Mouse (Mus musculus): ENCODE data around the gene Ube2o. TPM values are rescaled to one million over a fixed set of nuclear protein-coding genes. Genes with fewer than 3 reads are reported as not detected.
A peak's percentile ranks its signal among the peaks of the same experiment; 100 is the strongest.
"Not testable (repeated sequence)": the region's sequence is repeated elsewhere in the genome, so short reads cannot be mapped to it uniquely, and the experiment has no call there.

Ube2o gene
- polyA plus RNA-seq, 1 experiment from 2014 or later: 19.9 TPM

DNA sequence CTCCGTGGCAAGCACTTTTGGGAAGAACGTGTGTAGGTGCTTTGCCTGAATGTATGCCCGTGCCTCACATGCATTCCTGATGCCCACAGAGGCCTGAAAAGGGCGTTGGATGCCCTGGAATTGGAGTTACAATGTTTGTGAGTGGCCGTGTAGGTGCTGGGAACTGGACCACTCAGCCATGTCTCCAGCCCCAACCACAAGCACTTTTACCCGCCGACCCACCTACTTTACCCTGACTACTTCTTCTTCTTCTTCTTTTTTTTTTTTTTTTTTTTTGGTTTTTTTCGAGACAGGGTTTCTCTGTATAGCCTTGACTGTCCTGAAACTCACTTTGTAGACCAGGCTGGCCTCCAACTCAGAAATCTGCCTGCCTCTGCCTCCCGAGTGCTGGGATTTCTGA is 29.9 kb upstream of the Ube2o start:
- H3K4me3 ChIP-seq; H3K27me3 ChIP-seq; H3K36me3 ChIP-seq; H3K4me1 ChIP-seq; H3K27ac ChIP-seq; H3K9ac ChIP-seq; H3K9me3 ChIP-seq; H3K4me2 ChIP-seq (replicated peaks); ATAC-seq (ENCODE audit: insufficient number of reproducible peaks, insufficient read depth, low FRiP score, low TSS enrichment): not testable (repeated sequence)
- 89% methylated on average over 9 of the region's 9 CpGs for WGBS

DNA sequence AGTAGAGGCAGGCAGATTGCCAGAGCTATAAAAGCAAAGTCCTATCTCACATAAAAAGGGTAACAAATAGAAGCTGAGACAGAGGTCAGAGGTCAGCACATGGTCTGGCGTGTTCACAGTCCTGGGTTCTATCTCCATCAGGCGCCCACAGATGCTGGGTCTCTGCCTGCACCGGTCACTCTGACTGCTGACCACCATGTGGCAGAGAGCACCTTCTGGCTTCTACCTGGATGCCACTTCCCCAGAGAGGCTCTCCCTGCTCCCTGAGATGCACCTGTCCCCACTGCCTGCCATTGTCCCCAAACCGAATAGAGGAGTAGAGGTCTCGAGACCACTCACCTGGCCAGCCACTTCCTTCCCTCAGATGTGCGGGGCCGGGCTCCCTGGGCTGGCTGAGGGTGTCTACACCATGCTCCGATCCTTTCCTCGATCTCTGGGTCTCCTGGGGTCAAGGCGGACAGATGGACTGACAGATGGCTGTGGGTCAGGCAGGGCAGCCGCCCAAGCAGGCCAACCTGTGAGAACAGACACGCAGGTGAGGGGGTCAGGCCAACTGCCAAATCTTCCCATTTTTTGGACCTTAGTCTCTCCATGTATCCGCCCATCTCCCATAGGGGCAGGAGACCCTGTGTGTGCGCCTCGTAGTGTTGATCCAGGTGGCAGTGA is 28.9 kb upstream of the Ube2o start:
- Histone ChIP-seq H3K27me3 (no peaks in the 10 kb centered on the region), H3K36me3 (0 out of 2 replicates have a peak, but pooled peaks cover 2% of the 10 kb centered on the region), H3K4me3 (no peak overlapping the region), H3K4me2 (replicated peaks) (no peak overlapping the region), H3K9ac (no peak overlapping the region), H3K4me1 (no peaks in the 10 kb centered on the region), H3K27ac (no peak overlapping the region), H3K9me3 (no peaks in the 10 kb centered on the region)
- 83% methylated on average over 15 of the region's 15 CpGs for whole genome bisulfite sequencing
- ATAC-seq (ENCODE audit: insufficient number of reproducible peaks, insufficient read depth, low FRiP score, low TSS enrichment): no peak

- Histone ChIP-seq H3K4me3 (no peak overlapping the region), H3K36me3 (0 out of 2 replicates have a peak, but pooled peaks cover 4% of the 10 kb centered on the region), H3K27me3 (no peaks in the 10 kb centered on the region), H3K9me3 (no peaks in the 10 kb centered on the region), H3K4me2 (replicated peaks) (no peak overlapping the region), H3K27ac (no peak overlapping the region), H3K4me1 (no peaks in the 10 kb centered on the region), H3K9ac (no peak overlapping the region)
- ATAC-seq (ENCODE audit: insufficient number of reproducible peaks, insufficient read depth, low FRiP score, low TSS enrichment): no peak
- 87% methylated on average over 3 of the region's 3 CpGs for WGBS
These were observed 26.5 kb upstream of the Ube2o start for GRCm38 (mm10) chr11:116607717-116608116.

DNA sequence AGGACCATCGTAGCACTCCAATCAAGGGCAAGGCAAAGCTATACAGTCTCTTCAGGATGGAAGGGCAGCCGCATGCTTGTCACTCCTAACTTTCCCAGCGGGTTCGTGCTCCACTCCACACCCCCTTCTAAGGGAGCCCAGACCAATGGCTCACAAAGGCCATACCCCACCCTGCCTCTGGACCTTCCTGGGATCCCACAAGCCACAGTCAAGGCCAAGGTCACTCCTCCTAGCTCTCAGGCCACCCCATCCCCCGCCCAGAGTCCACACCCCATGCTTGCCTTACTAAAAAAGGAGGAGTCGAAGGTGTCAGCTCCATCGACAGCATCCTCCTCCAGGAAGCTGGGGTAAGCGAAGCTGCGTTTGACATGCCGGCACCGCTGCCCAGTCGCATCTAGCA is 22.9 kb upstream of the Ube2o start:
- Histone ChIP-seq H3K9ac (no peak overlapping the region), H3K9me3 (no peaks in the 10 kb centered on the region), H3K27me3 (no peaks in the 10 kb centered on the region), H3K4me2 (replicated peaks) (no peak overlapping the region), H3K4me3 (no peak overlapping the region), H3K4me1 (no peaks in the 10 kb centered on the region), H3K36me3 (0 out of 2 replicates have a peak, but pooled peaks cover 10% of the 10 kb centered on the region), H3K27ac (no peak overlapping the region)
- 87% methylated on average over 12 of the region's 12 CpGs for WGBS
- ATAC-seq (ENCODE audit: insufficient number of reproducible peaks, insufficient read depth, low FRiP score, low TSS enrichment): no peak

GRCm38 (mm10) chr11:116603339-116603738 is 22.1 kb upstream of the Ube2o start:
- WGBS: 89% methylated on average over 10 of the region's 10 CpGs
- H3K27ac ChIP-seq: no peak overlapping the region
- no peak for ATAC-seq (ENCODE audit: insufficient number of reproducible peaks, insufficient read depth, low FRiP score, low TSS enrichment)
- 0 out of 2 replicates have a peak, but pooled peaks cover 10% of the 10 kb centered on the region for H3K36me3 ChIP-seq
- H3K4me2 ChIP-seq (replicated peaks): no peak overlapping the region
- no peaks in the 10 kb centered on the region for H3K9me3 ChIP-seq
- no peaks in the 10 kb centered on the region for H3K4me1 ChIP-seq
- no peaks in the 10 kb centered on the region for H3K27me3 ChIP-seq
- no peak overlapping the region for H3K9ac ChIP-seq
- H3K4me3 ChIP-seq: no peak overlapping the region

DNA sequence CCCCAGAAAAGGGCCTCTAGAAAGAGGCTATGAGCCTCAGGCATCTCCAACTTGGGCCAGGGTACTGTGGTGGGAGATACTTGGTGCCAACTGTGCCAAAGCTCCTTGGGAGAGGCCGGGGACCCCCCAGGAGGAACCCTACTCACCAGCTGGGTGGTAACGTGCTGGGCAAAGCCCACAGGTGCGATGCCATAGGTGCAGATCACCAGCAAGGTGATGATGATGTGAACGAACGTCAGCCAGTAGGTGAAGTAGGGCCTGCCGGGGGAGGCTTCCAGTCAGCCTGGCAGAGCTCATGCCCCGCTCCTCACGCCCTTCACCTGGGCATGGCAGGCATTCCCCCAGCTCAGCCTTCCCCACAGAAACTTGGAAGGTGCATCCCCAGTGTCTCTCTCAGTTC is 20.8 kb upstream of the Ube2o start:
- H3K9me3 ChIP-seq: no peaks in the 10 kb centered on the region
- no peak overlapping the region for H3K4me2 ChIP-seq (replicated peaks)
- 84% methylated on average over 8 of the region's 8 CpGs for WGBS
- no peak overlapping the region for H3K9ac ChIP-seq
- no peak for ATAC-seq (ENCODE audit: insufficient number of reproducible peaks, insufficient read depth, low FRiP score, low TSS enrichment)
- 0 out of 2 replicates have a peak, but pooled peaks cover 10% of the 10 kb centered on the region for H3K36me3 ChIP-seq
- no peaks in the 10 kb centered on the region for H3K27me3 ChIP-seq
- no peak overlapping the region for H3K27ac ChIP-seq
- no peaks in the 10 kb centered on the region for H3K4me1 ChIP-seq
- no peak overlapping the region for H3K4me3 ChIP-seq

GRCm38 (mm10) chr11:116601166-116601565 is 19.9 kb upstream of the Ube2o start:
- Histone ChIP-seq H3K4me1 (no peaks in the 10 kb centered on the region), H3K27ac (no peak overlapping the region), H3K9me3 (no peaks in the 10 kb centered on the region), H3K9ac (no peak overlapping the region), H3K4me3 (no peak overlapping the region), H3K27me3 (no peaks in the 10 kb centered on the region), H3K36me3 (0 out of 2 replicates have a peak, but pooled peaks cover 10% of the 10 kb centered on the region), H3K4me2 (replicated peaks) (no peak overlapping the region)
- no peak for ATAC-seq (ENCODE audit: insufficient number of reproducible peaks, insufficient read depth, low FRiP score, low TSS enrichment)
- 90% methylated on average over 8 of the region's 8 CpGs for WGBS

DNA sequence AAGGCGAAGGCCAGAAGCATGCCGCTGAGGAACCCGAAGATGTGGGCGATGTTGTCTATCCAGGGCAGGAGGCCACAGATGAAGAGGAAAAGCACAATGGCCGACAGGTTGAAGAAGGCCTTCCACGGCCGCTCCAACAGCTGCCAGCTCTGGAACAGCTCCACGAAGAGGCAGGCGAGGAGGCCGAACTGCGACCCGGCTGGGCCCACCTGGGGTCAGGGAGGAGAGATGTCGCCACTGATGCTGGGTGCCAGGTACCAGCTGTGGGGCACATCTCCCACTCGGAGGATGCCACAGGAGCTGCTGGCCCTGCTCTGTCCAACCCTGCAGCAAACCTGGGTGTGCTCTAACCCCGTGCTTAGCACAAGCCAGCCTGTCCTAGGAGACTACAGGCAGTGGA is 18.0 kb upstream of the Ube2o start:
- no peak overlapping the region for H3K4me3 ChIP-seq
- no peak for ATAC-seq (ENCODE audit: insufficient number of reproducible peaks, insufficient read depth, low FRiP score, low TSS enrichment)
- no peak overlapping the region for H3K4me2 ChIP-seq (replicated peaks)
- H3K4me1 ChIP-seq: no peaks in the 10 kb centered on the region
- H3K27ac ChIP-seq: no peak overlapping the region
- H3K9me3 ChIP-seq: no peaks in the 10 kb centered on the region
- H3K27me3 ChIP-seq: no peaks in the 10 kb centered on the region
- no peak overlapping the region for H3K9ac ChIP-seq
- WGBS: 92% methylated on average over 15 of the region's 15 CpGs
- 0 out of 2 replicates have a peak, but pooled peaks cover 6% of the 10 kb centered on the region for H3K36me3 ChIP-seq

DNA sequence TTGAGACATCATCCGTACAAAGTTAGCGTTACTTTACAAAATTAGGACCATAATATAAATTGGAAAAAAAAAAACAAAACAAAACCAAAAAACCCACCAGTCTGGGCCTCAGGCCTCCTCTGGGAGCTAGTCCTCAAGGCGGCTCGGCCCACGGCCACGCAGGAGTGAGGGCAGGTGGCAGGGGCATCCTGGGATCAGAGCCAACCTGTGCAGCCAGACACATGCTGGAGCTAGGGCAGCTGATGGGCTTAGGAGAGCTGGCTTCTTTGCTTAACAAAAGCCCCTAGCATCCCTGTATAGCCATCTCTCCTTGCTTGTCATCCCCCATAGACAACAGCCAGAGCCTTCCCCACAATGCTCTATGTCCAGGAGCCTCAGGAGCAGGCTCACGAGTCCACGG is 16.9 kb upstream of the Ube2o start:
- H3K9me3 ChIP-seq: no peaks in the 10 kb centered on the region
- no peak overlapping the region for H3K27ac ChIP-seq
- no peak overlapping the region for H3K4me2 ChIP-seq (replicated peaks)
- no peaks in the 10 kb centered on the region for H3K4me1 ChIP-seq
- H3K9ac ChIP-seq: no peak overlapping the region
- H3K36me3 ChIP-seq: 0 out of 2 replicates have a peak, but pooled peaks cover 6% of the 10 kb centered on the region
- 88% methylated on average over 8 of the region's 8 CpGs for WGBS
- H3K27me3 ChIP-seq: no peaks in the 10 kb centered on the region
- H3K4me3 ChIP-seq: no peak overlapping the region
- no peak for ATAC-seq (ENCODE audit: insufficient number of reproducible peaks, insufficient read depth, low FRiP score, low TSS enrichment)

- no peaks in the 10 kb centered on the region for H3K9me3 ChIP-seq
- no peak overlapping the region for H3K4me2 ChIP-seq (replicated peaks)
- ATAC-seq (ENCODE audit: insufficient number of reproducible peaks, insufficient read depth, low FRiP score, low TSS enrichment): no peak
- H3K9ac ChIP-seq: no peak overlapping the region
- no peaks in the 10 kb centered on the region for H3K27me3 ChIP-seq
- 0 out of 2 replicates have a peak, but pooled peaks cover 6% of the 10 kb centered on the region for H3K36me3 ChIP-seq
- H3K27ac ChIP-seq: no peak overlapping the region
- no peak overlapping the region for H3K4me3 ChIP-seq
- H3K4me1 ChIP-seq: peaks cover 8% of the 10 kb centered on the region; the same call in 1 of the 2 replicates
- 84% methylated on average over 19 of the region's 19 CpGs for WGBS
These were observed 15.5 kb upstream of the Ube2o start for GRCm38 (mm10) chr11:116596766-116597165.

DNA sequence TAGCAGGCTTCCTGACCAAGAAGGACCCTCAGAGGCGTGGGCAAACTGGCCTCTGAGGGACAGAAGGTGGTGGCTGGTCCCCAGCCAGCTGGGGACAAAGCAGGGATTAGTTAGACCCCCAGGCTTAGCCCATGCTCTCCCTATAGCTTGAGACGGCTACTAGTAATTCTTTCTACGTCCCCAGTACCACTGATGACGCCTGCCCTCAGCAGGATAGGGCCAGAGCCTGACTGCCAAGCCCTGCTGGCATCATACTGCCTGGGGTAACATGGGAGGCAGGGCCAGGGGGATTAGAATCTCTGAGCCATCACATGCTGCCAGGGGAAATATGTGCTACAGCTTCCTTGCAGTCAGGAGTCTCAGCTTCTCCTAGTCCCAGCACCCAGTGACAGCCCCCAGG is 12.1 kb upstream of the Ube2o start:
- Histone ChIP-seq H3K36me3 (no peaks in the 10 kb centered on the region), H3K27ac (no peak overlapping the region), H3K9ac (no peak overlapping the region), H3K4me3 (no peak overlapping the region), H3K4me2 (replicated peaks) (no peak overlapping the region), H3K9me3 (no peaks in the 10 kb centered on the region), H3K4me1 (peaks cover 16% of the 10 kb centered on the region), H3K27me3 (0 out of 2 replicates have a peak, but pooled peaks cover 2% of the 10 kb centered on the region)
- ATAC-seq (ENCODE audit: insufficient number of reproducible peaks, insufficient read depth, low FRiP score, low TSS enrichment): no peak
- WGBS: 78% methylated on average over 4 of the region's 4 CpGs

GRCm38 (mm10) chr11:116592428-116592827 is 11.2 kb upstream of the Ube2o start:
- H3K27ac ChIP-seq: no peak overlapping the region
- H3K9me3 ChIP-seq: no peaks in the 10 kb centered on the region
- no peak overlapping the region for H3K4me3 ChIP-seq
- H3K9ac ChIP-seq: no peak overlapping the region
- no peak overlapping the region for H3K4me2 ChIP-seq (replicated peaks)
- no peaks in the 10 kb centered on the region for H3K36me3 ChIP-seq
- peak; percentile 42; the same call in 1 of the 2 replicates for ATAC-seq (ENCODE audit: insufficient number of reproducible peaks, insufficient read depth, low FRiP score, low TSS enrichment)
- H3K27me3 ChIP-seq: 0 out of 2 replicates have a peak, but pooled peaks cover 3% of the 10 kb centered on the region
- H3K4me1 ChIP-seq: peaks cover 16% of the 10 kb centered on the region

All from embryonic facial prominence, embryonic 12.5 days (tissue).